Mouse (Mus musculus): ENCODE data around the gene Myo16. TPM values are rescaled to one million over a fixed set of nuclear protein-coding genes. Genes with fewer than 3 reads are reported as not detected.

The Myo16 gene
- polyA plus RNA-seq (2015; fragmentation: Nextera tagmentation; extraction: Ambion mirVana) = 7.2 and 7.4 TPM in 2 replicates

GRCm38 (mm10) chr8:10153611-10154438, at the start of gene Myo16:
Gene Myo16, plus strand, starts transcription at chr8:10153911.
- peak within 1 kb of the TSS; percentile 62 for H3K27ac ChIP-seq (ENCODE audit: low read length)
- H3K4me3 ChIP-seq (ENCODE audit: low read depth, low read length) = peak within 1 kb of the TSS; percentile 56
- ATAC-seq = peak; percentile 86
- H3K36me3 ChIP-seq (ENCODE audit: control insufficient read depth, insufficient read depth, low read length) = no peaks in the 10 kb centered on the region
- H3K4me1 ChIP-seq (ENCODE audit: control insufficient read depth, insufficient read depth, low read length) = peaks cover 13% of the 10 kb centered on the region; the same call in 1 of the 2 replicates
- peak within 1 kb of the TSS; percentile 58 for H3K4me2 ChIP-seq (ENCODE audit: low read length)
- H3K9ac ChIP-seq (ENCODE audit: low read depth, low read length) = peak within 1 kb of the TSS; percentile 73
- WGBS = under 1% methylated on average over 59 of the region's 61 CpGs
- H3K9me3 ChIP-seq (replicated peaks; ENCODE audit: control insufficient read depth, low read length, poor library complexity, severe bottlenecking) = no peaks in the 10 kb centered on the region
- no peaks in the 10 kb centered on the region for H3K27me3 ChIP-seq (ENCODE audit: control insufficient read depth, insufficient read depth, low read depth, low read length)

- Histone ChIP-seq H3K9me3 (replicated peaks; ENCODE audit: control insufficient read depth, low read length, poor library complexity, severe bottlenecking) (no peaks in the 10 kb centered on the region; the same call in 1 of the 2 replicates), H3K4me2 (ENCODE audit: low read length) (no peak overlapping the region), H3K36me3 (ENCODE audit: control insufficient read depth, insufficient read depth, low read length) (no peaks in the 10 kb centered on the region), H3K27me3 (ENCODE audit: control insufficient read depth, insufficient read depth, low read depth, low read length) (no peaks in the 10 kb centered on the region), H3K4me3 (ENCODE audit: low read depth, low read length) (no peak overlapping the region), H3K9ac (ENCODE audit: low read depth, low read length) (no peak overlapping the region), H3K27ac (ENCODE audit: low read length) (no peak overlapping the region), H3K4me1 (ENCODE audit: control insufficient read depth, insufficient read depth, low read length) (no peaks in the 10 kb centered on the region)
- 91% methylated on average over 8 of the region's 8 CpGs for WGBS
- ATAC-seq = no peak
These were observed 45.0 kb upstream of the Myo16 start for GRCm38 (mm10) chr8:10108516-10109271.

- no peak for ATAC-seq
- Histone ChIP-seq H3K4me1 (ENCODE audit: control insufficient read depth, insufficient read depth, low read length) (no peaks in the 10 kb centered on the region), H3K9me3 (replicated peaks; ENCODE audit: control insufficient read depth, low read length, poor library complexity, severe bottlenecking) (no peaks in the 10 kb centered on the region), H3K27ac (ENCODE audit: low read length) (no peak overlapping the region), H3K27me3 (ENCODE audit: control insufficient read depth, insufficient read depth, low read depth, low read length) (no peaks in the 10 kb centered on the region), H3K36me3 (ENCODE audit: control insufficient read depth, insufficient read depth, low read length) (no peaks in the 10 kb centered on the region), H3K4me2 (ENCODE audit: low read length) (no peak overlapping the region), H3K9ac (ENCODE audit: low read depth, low read length) (no peak overlapping the region), H3K4me3 (ENCODE audit: low read depth, low read length) (no peak overlapping the region)
- WGBS = 77% methylated on average over 5 of the region's 5 CpGs
These were observed 31.0 kb upstream of the Myo16 start for GRCm38 (mm10) chr8:10122749-10123148.

- Histone ChIP-seq H3K9ac (ENCODE audit: low read depth, low read length) (no peak overlapping the region), H3K27ac (ENCODE audit: low read length) (no peak overlapping the region), H3K4me3 (ENCODE audit: low read depth, low read length) (no peak overlapping the region), H3K4me2 (ENCODE audit: low read length) (no peak overlapping the region), H3K9me3 (replicated peaks; ENCODE audit: control insufficient read depth, low read length, poor library complexity, severe bottlenecking) (no peaks in the 10 kb centered on the region), H3K27me3 (ENCODE audit: control insufficient read depth, insufficient read depth, low read depth, low read length) (no peaks in the 10 kb centered on the region), H3K36me3 (ENCODE audit: control insufficient read depth, insufficient read depth, low read length) (no peaks in the 10 kb centered on the region), H3K4me1 (ENCODE audit: control insufficient read depth, insufficient read depth, low read length) (no peaks in the 10 kb centered on the region)
- no peak for ATAC-seq
- 40% methylated on average over 2 of the region's 2 CpGs for WGBS
These were observed 30.3 kb upstream of the Myo16 start for GRCm38 (mm10) chr8:10123412-10123811.

GRCm38 (mm10) chr8:10125684-10126083, 28.0 kb upstream of the Myo16 start:
- Histone ChIP-seq H3K9ac (ENCODE audit: low read depth, low read length) (no peak overlapping the region), H3K9me3 (replicated peaks; ENCODE audit: control insufficient read depth, low read length, poor library complexity, severe bottlenecking) (no peaks in the 10 kb centered on the region), H3K27ac (ENCODE audit: low read length) (no peak overlapping the region), H3K27me3 (ENCODE audit: control insufficient read depth, insufficient read depth, low read depth, low read length) (no peaks in the 10 kb centered on the region), H3K4me2 (ENCODE audit: low read length) (no peak overlapping the region), H3K4me1 (ENCODE audit: control insufficient read depth, insufficient read depth, low read length) (peaks cover 6% of the 10 kb centered on the region), H3K36me3 (ENCODE audit: control insufficient read depth, insufficient read depth, low read length) (no peaks in the 10 kb centered on the region), H3K4me3 (ENCODE audit: low read depth, low read length) (no peak overlapping the region)
- no peak for ATAC-seq
- 77% methylated on average over 4 of the region's 4 CpGs for WGBS

GRCm38 (mm10) chr8:10130513-10131414, 22.9 kb upstream of the Myo16 start:
- H3K4me1 ChIP-seq (ENCODE audit: control insufficient read depth, insufficient read depth, low read length) = peaks cover 12% of the 10 kb centered on the region
- H3K4me2 ChIP-seq (ENCODE audit: low read length) = peak overlapping the region; percentile 28
- H3K27ac ChIP-seq (ENCODE audit: low read length) = 0 out of 2 replicates have a peak overlapping the region, but pooled peaks have one; percentile 28
- H3K9ac ChIP-seq (ENCODE audit: low read depth, low read length) = 0 out of 2 replicates have a peak overlapping the region, but pooled peaks have one; percentile 3
- H3K4me3 ChIP-seq (ENCODE audit: low read depth, low read length) = no peak overlapping the region
- WGBS = 32% methylated on average over 15 of the region's 15 CpGs
- no peaks in the 10 kb centered on the region for H3K36me3 ChIP-seq (ENCODE audit: control insufficient read depth, insufficient read depth, low read length)
- ATAC-seq = peak; percentile 83
- peaks cover 8% of the 10 kb centered on the region for H3K9me3 ChIP-seq (replicated peaks; ENCODE audit: control insufficient read depth, low read length, poor library complexity, severe bottlenecking)
- H3K27me3 ChIP-seq (ENCODE audit: control insufficient read depth, insufficient read depth, low read depth, low read length) = no peaks in the 10 kb centered on the region

- Histone ChIP-seq H3K9ac (ENCODE audit: low read depth, low read length) (no peak overlapping the region), H3K4me2 (ENCODE audit: low read length) (no peak overlapping the region), H3K27ac (ENCODE audit: low read length) (no peak overlapping the region), H3K4me3 (ENCODE audit: low read depth, low read length) (no peak overlapping the region), H3K9me3 (replicated peaks; ENCODE audit: control insufficient read depth, low read length, poor library complexity, severe bottlenecking) (peaks cover 5% of the 10 kb centered on the region), H3K36me3 (ENCODE audit: control insufficient read depth, insufficient read depth, low read length) (no peaks in the 10 kb centered on the region), H3K27me3 (ENCODE audit: control insufficient read depth, insufficient read depth, low read depth, low read length) (no peaks in the 10 kb centered on the region), H3K4me1 (ENCODE audit: control insufficient read depth, insufficient read depth, low read length) (no peaks in the 10 kb centered on the region)
- 45% methylated on average over 8 of the region's 8 CpGs for WGBS
- no peak for ATAC-seq
These were observed 14.2 kb upstream of the Myo16 start for GRCm38 (mm10) chr8:10139536-10139935.

GRCm38 (mm10) chr8:10143961-10144360, 9.8 kb upstream of the Myo16 start:
- H3K27me3 ChIP-seq (ENCODE audit: control insufficient read depth, insufficient read depth, low read depth, low read length) = no peaks in the 10 kb centered on the region

More at GRCm38 (mm10) chr8:10143961-10144360, 9.8 kb upstream of the Myo16 start:
- 86% methylated on average over 10 of the region's 10 CpGs for WGBS
- no peak overlapping the region for H3K9ac ChIP-seq (ENCODE audit: low read depth, low read length)
- H3K36me3 ChIP-seq (ENCODE audit: control insufficient read depth, insufficient read depth, low read length) = no peaks in the 10 kb centered on the region
- no peak overlapping the region for H3K4me2 ChIP-seq (ENCODE audit: low read length)
- no peak overlapping the region for H3K4me3 ChIP-seq (ENCODE audit: low read depth, low read length)
- H3K9me3 ChIP-seq (replicated peaks; ENCODE audit: control insufficient read depth, low read length, poor library complexity, severe bottlenecking) = no peaks in the 10 kb centered on the region
- 0 out of 2 replicates have a peak, but pooled peaks cover 2% of the 10 kb centered on the region for H3K4me1 ChIP-seq (ENCODE audit: control insufficient read depth, insufficient read depth, low read length)
- no peak for ATAC-seq
- H3K27ac ChIP-seq (ENCODE audit: low read length) = no peak overlapping the region

Data from midbrain, embryonic 16.5 days (tissue).